Mouse (Mus musculus): Measurements from ENCODE around the gene Shf. TPM values are rescaled to one million over a fixed set of nuclear protein-coding genes. Genes with fewer than 3 reads are reported as not detected.

Shf gene
- total and polyA plus RNA-seq, 3 experiments: 1.2 to 2.7 (median 2.0) TPM

- in situ Hi-C loops (cut with MboI; ENCODE audit: low pct_ligation_motif_present, low pct_unique_long_range_greater_than_20kb, low sequenced_read_pairs) (no loop called here), dilution Hi-C loops (cut with MboI; ENCODE audit: extremely low pct_ligation_motif_present, extremely low pct_unique_long_range_greater_than_20kb, low sequenced_read_pairs) (no loop called here)
- Histone ChIP-seq H3K79me2 (replicated peaks; ENCODE audit: control insufficient read depth, extremely low read depth, insufficient read depth, poor library complexity, severe bottlenecking) (no peaks in the 10 kb centered on the region), H3K27me3 (replicated peaks) (peaks cover 48% of the 10 kb centered on the region), H3K4me1 (ENCODE audit: control insufficient read depth in 1 of 2, insufficient read depth in 2 of 2) (no peaks in the 10 kb centered on the region), H3K27ac (ENCODE audit: insufficient read depth, low read depth) (no peak within 1 kb of the TSS), H3K4me2 (ENCODE audit: insufficient read depth, low read depth, poor library complexity, severe bottlenecking) (peak within 1 kb of the TSS; percentile 14; the same call in 1 of the 2 replicates), H3K36me3 (replicated peaks in 1 of 2; ENCODE audit: control insufficient read depth in 1 of 2, insufficient read depth in 1 of 2, low read length in 1 of 2) (no peaks in the 10 kb centered on the region), H3K4me3 (replicated peaks in 1 of 3; ENCODE audit: low read depth in 2 of 3, low read length in 2 of 3, poor library complexity in 1 of 3) (no peak within 1 kb of the TSS), H3K9me3 (replicated peaks; ENCODE audit: low read length) (no peaks in the 10 kb centered on the region), H3K9ac (ENCODE audit: insufficient read depth, low read depth) (no peak within 1 kb of the TSS)
- no peak for DNase-seq (ENCODE audit: extremely low read depth)
- TF ChIP-seq ZMIZ1 (IDR thresholded peaks at IDR 0.05; ENCODE audit: low read depth, low read length): no peak
- no peak for TF ChIP-seq ZKSCAN1 (IDR thresholded peaks at IDR 0.05; ENCODE audit: borderline replicate concordance, low read depth, low read length)
- no peak for TF ChIP-seq POLR2A (IDR thresholded peaks at IDR 0.05; ENCODE audit: low read depth, low read length)
- TF ChIP-seq MEF2A (IDR thresholded peaks at IDR 0.05; ENCODE audit: borderline replicate concordance, low read depth, low read length): no peak
These were observed 55.4 kb downstream of the Shf start, which contains the start of gene Duoxa1 for GRCm38 (mm10) chr2:122313536-122313935. Gene Duoxa1, minus strand, starts transcription at chr2:122313730.

- Histone ChIP-seq H3K4me2 (ENCODE audit: insufficient read depth, low read depth, poor library complexity, severe bottlenecking) (peak overlapping the region; percentile 14; the same call in 1 of the 2 replicates), H3K4me3 (replicated peaks in 1 of 3; ENCODE audit: low read depth in 2 of 3, low read length in 2 of 3, poor library complexity in 1 of 3) (no peak overlapping the region), H3K9me3 (replicated peaks; ENCODE audit: low read length) (no peaks in the 10 kb centered on the region), H3K4me1 (ENCODE audit: control insufficient read depth in 1 of 2, insufficient read depth in 2 of 2) (no peaks in the 10 kb centered on the region), H3K79me2 (replicated peaks; ENCODE audit: control insufficient read depth, extremely low read depth, insufficient read depth, poor library complexity, severe bottlenecking) (no peaks in the 10 kb centered on the region), H3K36me3 (replicated peaks in 1 of 2; ENCODE audit: control insufficient read depth in 1 of 2, insufficient read depth in 1 of 2, low read length in 1 of 2) (no peaks in the 10 kb centered on the region), H3K27ac (ENCODE audit: insufficient read depth, low read depth) (no peak overlapping the region), H3K27me3 (replicated peaks) (peaks cover 50% of the 10 kb centered on the region), H3K9ac (ENCODE audit: insufficient read depth, low read depth) (no peak overlapping the region)
- dilution Hi-C loops (cut with MboI; ENCODE audit: extremely low pct_ligation_motif_present, extremely low pct_unique_long_range_greater_than_20kb, low sequenced_read_pairs): no loop called here
- in situ Hi-C loops (cut with MboI; ENCODE audit: low pct_ligation_motif_present, low pct_unique_long_range_greater_than_20kb, low sequenced_read_pairs): no loop called here
- DNase-seq (ENCODE audit: extremely low read depth): peak; percentile 43
- TF ChIP-seq PAX5 (IDR thresholded peaks at IDR 0.05; ENCODE audit: low read length): no peak
- no peak for TF ChIP-seq RCOR1 (conservative IDR thresholded peaks at IDR 0.05; ENCODE audit: low read depth, low read length)
- peak; percentile 67 to 79 for TF ChIP-seq CTCF (conservative IDR thresholded peaks at IDR 0.05 in 1 of 2, IDR thresholded peaks at IDR 0.05 in 1 of 2; ENCODE audit: low read depth in 2 of 2, low read length in 2 of 2)
- TF ChIP-seq GABPA (IDR thresholded peaks at IDR 0.05; ENCODE audit: insufficient replicate concordance, low read depth, low read length): no peak
- TF ChIP-seq ZNF384 (IDR thresholded peaks at IDR 0.05; ENCODE audit: low read depth, low read length): peak; percentile 8; the same call in 1 of the 2 replicates
- no peak for TF ChIP-seq CHD2 (IDR thresholded peaks at IDR 0.05; ENCODE audit: low read length)
- TF ChIP-seq HCFC1 (IDR thresholded peaks at IDR 0.05; ENCODE audit: low read depth, low read length): no peak
These were observed 56.1 kb downstream of the Shf start for GRCm38 (mm10) chr2:122312722-122313417.

GRCm38 (mm10) chr2:122311561-122311960 is 57.4 kb downstream of the Shf start:
- Histone ChIP-seq H3K79me2 (replicated peaks; ENCODE audit: control insufficient read depth, extremely low read depth, insufficient read depth, poor library complexity, severe bottlenecking) (no peaks in the 10 kb centered on the region), H3K4me1 (ENCODE audit: control insufficient read depth in 1 of 2, insufficient read depth in 2 of 2) (no peaks in the 10 kb centered on the region), H3K9me3 (replicated peaks; ENCODE audit: low read length) (no peaks in the 10 kb centered on the region), H3K9ac (ENCODE audit: insufficient read depth, low read depth) (no peak overlapping the region), H3K4me3 (replicated peaks in 1 of 3; ENCODE audit: low read depth in 2 of 3, low read length in 2 of 3, poor library complexity in 1 of 3) (no peak overlapping the region), H3K27ac (ENCODE audit: insufficient read depth, low read depth) (no peak overlapping the region), H3K36me3 (replicated peaks in 1 of 2; ENCODE audit: control insufficient read depth in 1 of 2, insufficient read depth in 1 of 2, low read length in 1 of 2) (no peaks in the 10 kb centered on the region), H3K4me2 (ENCODE audit: insufficient read depth, low read depth, poor library complexity, severe bottlenecking) (no peak overlapping the region), H3K27me3 (replicated peaks) (peaks cover 58% of the 10 kb centered on the region)
- in situ Hi-C loops (cut with MboI; ENCODE audit: low pct_ligation_motif_present, low pct_unique_long_range_greater_than_20kb, low sequenced_read_pairs): no loop called here
- TF ChIP-seq TCF12 (IDR thresholded peaks at IDR 0.05; ENCODE audit: low read depth, low read length) (no peak), E2F4 (IDR thresholded peaks at IDR 0.05; ENCODE audit: insufficient replicate concordance, low read depth, low read length) (no peak), MAX (IDR thresholded peaks at IDR 0.05; ENCODE audit: low read length) (no peak), JUN (IDR thresholded peaks at IDR 0.05; ENCODE audit: insufficient read depth, low read depth, low read length) (no peak)
- dilution Hi-C loops (cut with MboI; ENCODE audit: extremely low pct_ligation_motif_present, extremely low pct_unique_long_range_greater_than_20kb, low sequenced_read_pairs): no loop called here
- no peak for DNase-seq (ENCODE audit: extremely low read depth)

Measured in CH12.LX (cell line).